Mouse (Mus musculus) granulocyte monocyte progenitor cell, adult 5-6 weeks (primary cell): ENCODE data around the gene Gm17535. TPM values are rescaled to one million over a fixed set of nuclear protein-coding genes. Genes with fewer than 3 reads are reported as not detected.
"Not testable (repeated sequence)": the region's sequence is repeated elsewhere in the genome, so short reads cannot be mapped to it uniquely, and the experiment has no call there.

Experiments used
- ATAC-seq: replicated peaks from 2 replicates; pipeline ENCODE4 v1.8.0; 2016; ENCODE audit warnings: mild to moderate bottlenecking, moderate TSS enrichment, inconsistent platforms; ENCODE audit not compliant: poor library complexity, severe bottlenecking
- total RNA-seq, 2 experiments: library from RNA; stranded (forward) in 1 of 2; stranded (reverse) in 1 of 2; fragments of 200-712, 200-1000 nt in 1 of 2; fragments of >200 nt in 1 of 2; fragmentation: Nextera tagmentation in 1 of 2; gene quantifications; 2 replicates each; pipeline ENCODE4 v1.2.3; 2014 to 2017

Gene Gm17535
- total RNA-seq (2014; fragmentation: Nextera tagmentation): not detected in 2 replicates
- not detected in 2 replicates for total RNA-seq (2017)

DNA sequence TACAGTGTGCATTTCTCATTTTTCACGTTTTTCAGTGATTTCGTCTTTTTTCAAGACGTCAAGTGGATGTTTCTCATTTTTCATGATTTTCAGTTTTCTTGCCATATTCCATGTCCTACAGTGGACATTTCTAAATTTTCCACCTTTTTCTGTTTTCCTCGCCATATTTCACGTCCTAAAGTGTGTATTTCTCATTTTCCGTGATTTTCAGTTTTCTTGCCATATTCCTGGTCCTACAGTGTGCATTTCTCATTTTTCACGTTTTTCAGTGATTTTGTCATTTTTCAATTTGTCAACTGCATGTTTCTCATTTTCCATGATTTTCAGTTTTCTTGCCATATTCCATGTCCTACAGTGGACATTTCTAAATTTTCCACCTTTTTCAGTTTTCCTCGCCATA, at the start of gene Gm17535:
Gene Gm17535, plus strand, starts transcription at position 301 of the 400 bp plus-strand sequence.
- ATAC-seq: not testable (repeated sequence)

DNA sequence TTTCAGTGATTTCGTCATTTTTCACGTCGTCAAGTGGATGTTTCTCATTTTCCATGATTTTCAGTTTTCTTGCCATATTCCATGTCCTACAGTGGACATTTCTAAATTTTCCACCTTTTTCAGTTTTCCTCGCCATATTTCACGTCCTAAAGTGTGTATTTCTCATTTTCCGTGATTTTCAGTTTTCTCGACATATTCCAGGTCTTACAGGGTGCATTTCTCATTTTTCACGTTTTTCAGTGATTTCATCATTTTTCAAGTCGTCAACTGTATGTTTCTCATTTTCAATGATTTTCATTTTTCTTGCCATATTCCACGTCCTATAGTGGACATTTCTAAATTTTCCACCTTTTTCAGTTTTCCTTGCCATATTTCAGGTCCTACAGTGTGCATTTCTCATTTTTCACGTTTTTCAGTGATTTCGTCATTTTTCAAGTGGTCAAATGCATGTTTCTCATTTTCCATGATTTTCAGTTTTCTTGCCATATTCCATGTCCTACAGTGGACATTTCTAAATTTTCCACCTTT, 33.9 kb upstream of the Gm17535 start, which contains the start of gene Gm10722:
Gene Gm10722, plus strand, starts transcription at position 478 of the 528 bp plus-strand sequence.
- ATAC-seq: not testable (repeated sequence)

DNA sequence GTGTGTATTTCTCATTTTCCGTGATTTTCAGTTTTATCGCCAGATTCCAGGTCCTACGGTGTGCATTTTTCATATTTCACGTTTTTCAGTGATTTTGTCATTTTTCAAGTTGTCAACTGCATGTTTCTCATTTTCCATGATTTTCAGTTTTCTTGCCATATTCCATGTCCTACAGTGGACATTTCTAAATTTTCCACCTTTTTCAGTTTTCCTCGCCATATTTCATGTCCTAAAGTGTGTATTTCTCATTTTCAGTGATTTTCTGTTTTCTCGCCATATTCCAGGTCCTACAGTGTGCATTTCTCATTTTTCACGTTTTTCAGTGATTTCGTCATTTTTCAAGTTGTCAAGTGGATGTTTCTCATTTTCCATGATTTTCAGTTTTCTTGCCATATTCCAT, 33.4 kb upstream of the Gm17535 start:
- not testable (repeated sequence) for ATAC-seq

DNA sequence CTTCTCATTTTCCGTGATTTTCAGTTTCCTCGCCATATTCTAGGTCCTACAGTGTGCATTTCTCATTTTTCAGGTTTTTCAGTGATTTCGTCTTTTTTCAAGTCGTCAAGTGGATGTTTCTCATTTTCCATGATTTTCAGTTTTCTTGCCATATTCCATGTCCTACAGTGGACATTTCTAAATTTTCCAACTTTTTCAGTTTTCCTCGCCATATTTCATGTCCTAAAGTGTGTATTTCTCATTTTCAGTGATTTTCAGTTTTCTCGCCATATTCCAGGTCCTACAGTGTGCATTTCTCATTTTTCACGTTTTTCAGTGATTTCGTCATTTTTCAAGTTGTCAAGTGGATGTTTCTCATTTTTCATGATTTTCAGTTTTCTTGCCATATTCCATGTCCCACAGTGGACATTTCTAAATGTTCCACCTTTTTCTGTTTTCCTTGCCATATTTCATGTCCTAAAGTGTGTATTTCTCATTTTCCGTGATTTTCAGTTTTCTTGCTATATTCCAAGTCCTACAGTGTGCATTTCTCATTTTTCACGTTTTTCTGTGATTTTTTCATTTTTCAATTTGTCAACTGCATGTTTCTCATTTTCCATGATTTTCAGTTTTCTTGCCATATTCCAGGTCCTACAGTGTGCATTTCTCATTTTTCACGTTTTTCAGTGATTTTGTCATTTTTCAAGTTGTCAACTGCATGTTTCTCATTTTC, 32.3 kb upstream of the Gm17535 start:
- ATAC-seq: peak; percentile 41; the same call in 1 of the 2 replicates

DNA sequence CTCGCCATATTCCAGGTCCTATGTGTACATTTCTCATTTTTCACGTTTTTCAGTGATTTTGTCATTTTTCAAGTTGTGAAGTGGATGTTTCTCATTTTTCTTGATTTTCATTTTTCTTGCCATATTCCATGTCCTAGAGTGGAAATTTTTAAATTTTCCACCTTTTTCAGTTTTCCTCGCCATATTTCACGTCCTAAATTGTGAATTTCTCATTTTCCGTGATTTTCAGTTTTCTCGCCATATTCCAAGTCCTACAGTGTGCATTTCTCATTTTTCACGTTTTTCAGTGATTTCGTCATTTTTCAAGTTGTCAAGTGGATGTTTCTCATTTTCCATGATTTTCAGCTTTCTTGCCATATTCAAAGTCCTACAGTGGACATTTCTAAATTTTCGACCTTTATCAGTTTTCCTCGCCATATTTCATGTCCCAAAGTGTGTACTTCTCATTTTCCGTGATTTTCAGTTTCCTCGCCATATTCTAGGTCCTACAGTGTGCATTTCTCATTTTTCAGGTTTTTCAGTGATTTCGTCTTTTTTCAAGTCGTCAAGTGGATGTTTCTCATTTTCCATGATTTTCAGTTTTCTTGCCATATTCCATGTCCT, 31.5 kb upstream of the Gm17535 start, which contains the start of gene Gm11168:
Gene Gm11168, plus strand, starts transcription at position 553 of the 603 bp plus-strand sequence.
- not testable (repeated sequence) for ATAC-seq

DNA sequence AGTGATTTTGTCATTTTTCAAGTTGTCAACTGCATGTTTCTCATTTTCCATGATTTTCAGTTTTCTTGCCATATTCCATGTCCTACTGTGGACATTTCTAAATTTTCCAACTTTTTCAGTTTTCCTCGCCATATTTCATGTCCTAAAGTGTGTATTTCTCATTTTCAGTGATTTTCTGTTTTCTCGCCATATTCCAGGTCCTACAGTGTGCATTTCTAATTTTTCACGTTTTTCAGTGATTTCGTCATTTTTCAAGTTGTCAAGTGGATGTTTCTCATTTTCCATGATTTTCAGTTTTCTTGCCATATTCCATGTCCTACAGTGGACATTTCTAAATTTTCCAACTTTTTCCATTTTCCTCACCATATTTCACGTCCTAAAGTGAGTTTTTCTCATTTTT, 28.2 kb upstream of the Gm17535 start:
- peak; percentile 41 for ATAC-seq

DNA sequence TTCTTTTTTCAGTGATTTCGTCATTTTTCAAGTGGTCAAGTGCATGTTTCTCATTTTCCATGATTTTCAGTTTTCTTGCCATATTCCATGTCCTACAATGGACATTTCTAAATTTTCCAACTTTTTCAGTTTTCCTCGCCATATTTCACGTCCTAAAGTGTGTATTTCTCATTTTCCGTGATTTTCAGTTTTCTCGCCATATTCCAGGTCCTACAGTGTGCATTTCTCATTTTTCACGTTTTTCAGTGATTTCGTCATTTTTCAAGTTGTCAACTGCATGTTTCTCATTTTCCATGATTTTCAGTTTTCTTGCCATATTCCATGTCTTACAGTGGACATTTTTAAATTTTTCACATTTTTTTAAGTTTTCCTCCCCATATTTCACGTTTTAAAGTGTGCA, 27.8 kb upstream of the Gm17535 start:
- not testable (repeated sequence) for ATAC-seq

DNA sequence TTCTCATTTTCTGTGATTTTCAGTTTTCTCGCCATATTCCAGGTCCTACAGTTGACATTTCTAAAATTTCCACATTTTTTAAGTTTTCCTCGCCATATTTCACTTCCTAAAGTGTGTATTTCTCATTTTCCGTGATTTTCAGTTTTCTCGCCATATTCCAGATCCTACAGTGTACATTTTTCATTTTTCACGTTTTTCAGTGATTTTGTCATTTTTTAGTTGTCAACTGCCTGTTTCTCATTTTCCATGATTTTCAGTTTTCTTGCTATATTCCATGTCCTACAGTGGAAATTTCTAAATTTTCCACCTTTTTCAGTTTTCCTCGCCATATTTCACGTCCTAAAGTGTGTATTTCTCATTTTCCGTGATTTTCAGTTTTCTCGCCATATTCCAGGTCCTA, 27.1 kb upstream of the Gm17535 start:
- ATAC-seq: 0 out of 2 replicates have a peak, but pooled peaks have one; percentile 16

DNA sequence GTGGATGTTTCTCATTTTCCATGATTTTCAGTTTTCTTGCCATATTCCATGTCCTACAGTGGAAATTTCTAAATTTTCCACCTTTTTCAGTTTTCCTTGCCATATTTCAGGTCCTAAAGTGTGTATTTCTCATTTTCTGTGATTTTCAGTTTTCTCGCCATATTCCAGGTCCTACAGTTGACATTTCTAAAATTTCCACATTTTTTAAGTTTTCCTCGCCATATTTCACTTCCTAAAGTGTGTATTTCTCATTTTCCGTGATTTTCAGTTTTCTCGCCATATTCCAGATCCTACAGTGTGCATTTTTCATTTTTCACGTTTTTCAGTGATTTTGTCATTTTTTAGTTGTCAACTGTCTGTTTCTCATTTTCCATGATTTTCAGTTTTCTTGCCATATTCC, 25.1 kb upstream of the Gm17535 start:
- peak; percentile 21 for ATAC-seq

DNA sequence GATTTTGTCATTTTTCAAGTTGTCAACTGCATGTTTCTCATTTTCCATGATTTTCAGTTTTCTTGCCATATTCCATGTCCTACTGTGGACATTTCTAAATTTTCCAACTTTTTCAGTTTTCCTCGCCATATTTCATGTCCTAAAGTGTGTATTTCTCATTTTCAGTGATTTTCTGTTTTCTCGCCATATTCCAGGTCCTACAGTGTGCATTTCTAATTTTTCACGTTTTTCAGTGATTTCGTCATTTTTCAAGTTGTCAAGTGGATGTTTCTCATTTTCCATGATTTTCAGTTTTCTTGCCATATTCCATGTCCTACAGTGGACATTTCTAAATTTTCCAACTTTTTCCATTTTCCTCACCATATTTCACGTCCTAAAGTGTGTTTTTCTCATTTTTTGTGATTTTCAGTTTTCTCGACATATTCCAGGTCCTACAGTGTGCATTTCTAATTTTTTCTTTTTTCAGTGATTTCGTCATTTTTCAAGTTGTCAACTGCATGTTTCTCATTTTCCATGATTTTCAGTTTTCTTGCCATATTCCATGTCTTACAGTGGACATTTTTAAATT, 22.3 kb upstream of the Gm17535 start:
- ATAC-seq: peak; percentile 43

DNA sequence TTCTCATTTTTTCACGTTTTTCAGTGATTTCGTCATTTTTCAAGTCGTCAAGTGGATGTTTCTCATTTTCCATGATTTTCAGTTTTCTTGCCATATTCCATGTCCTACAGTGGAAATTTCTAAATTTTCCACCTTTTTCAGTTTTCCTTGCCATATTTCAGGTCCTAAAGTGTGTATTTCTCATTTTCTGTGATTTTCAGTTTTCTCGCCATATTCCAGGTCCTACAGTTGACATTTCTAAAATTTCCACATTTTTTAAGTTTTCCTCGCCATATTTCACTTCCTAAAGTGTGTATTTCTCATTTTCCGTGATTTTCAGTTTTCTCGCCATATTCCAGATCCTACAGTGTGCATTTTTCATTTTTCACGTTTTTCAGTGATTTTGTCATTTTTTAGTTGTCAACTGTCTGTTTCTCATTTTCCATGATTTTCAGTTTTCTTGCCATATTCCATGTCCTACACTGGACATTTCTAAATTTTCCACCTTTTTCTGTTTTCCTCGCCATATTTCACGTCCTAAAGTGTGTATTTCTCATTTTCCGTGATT, 21.6 kb upstream of the Gm17535 start, which contains the start of gene Gm10721:
Gene Gm10721, plus strand, starts transcription at position 408 of the 547 bp plus-strand sequence.
- peak; percentile 34 for ATAC-seq

DNA sequence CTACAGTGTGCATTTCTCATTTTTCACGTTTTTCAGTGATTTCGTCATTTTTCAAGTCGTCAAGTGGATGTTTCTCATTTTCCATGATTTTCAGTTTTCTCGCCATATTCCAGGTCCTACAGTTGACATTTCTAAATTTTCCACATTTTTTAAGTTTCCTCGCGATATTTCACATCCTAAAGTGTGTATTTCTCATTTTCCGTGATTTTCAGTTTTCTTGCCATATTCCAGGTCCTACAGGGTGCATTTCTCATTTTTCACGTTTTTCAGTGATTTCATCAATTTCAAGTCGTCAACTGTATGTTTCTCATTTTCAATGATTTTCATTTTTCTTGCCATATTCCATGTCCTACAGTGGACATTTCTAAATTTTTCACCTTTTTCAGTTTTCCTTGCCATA, 19.0 kb upstream of the Gm17535 start, which contains the start of gene Gm10720:
Gene Gm10720, plus strand, starts transcription at position 301 of the 400 bp plus-strand sequence.
- ATAC-seq: not testable (repeated sequence)

DNA sequence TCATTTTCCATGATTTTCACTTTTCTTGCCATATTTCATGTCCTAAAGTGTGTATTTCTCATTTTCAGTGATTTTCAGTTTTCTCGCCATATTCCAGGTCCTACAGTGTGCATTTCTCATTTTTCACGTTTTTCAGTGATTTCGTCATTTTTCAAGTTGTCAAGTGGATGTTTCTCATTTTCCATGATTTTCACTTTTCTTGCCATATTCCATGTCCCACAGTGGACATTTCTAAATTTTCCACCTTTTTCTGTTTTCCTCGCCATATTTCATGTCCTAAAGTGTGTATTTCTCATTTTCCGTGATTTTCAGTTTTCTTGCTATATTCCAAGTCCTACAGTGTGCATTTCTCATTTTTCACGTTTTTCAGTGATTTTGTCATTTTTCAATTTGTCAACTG, 18.5 kb upstream of the Gm17535 start:
- ATAC-seq: not testable (repeated sequence)

DNA sequence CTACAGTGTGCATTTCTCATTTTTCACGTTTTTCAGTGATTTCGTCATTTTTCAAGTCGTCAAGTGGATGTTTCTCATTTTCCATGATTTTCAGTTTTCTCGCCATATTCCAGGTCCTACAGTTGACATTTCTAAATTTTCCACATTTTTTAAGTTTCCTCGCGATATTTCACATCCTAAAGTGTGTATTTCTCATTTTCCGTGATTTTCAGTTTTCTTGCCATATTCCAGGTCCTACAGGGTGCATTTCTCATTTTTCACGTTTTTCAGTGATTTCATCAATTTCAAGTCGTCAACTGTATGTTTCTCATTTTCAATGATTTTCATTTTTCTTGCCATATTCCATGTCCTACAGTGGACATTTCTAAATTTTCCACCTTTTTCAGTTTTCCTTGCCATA, 17.3 kb upstream of the Gm17535 start, which contains the start of gene Gm10719:
Gene Gm10719, plus strand, starts transcription at position 301 of the 400 bp plus-strand sequence.
- ATAC-seq: not testable (repeated sequence)

DNA sequence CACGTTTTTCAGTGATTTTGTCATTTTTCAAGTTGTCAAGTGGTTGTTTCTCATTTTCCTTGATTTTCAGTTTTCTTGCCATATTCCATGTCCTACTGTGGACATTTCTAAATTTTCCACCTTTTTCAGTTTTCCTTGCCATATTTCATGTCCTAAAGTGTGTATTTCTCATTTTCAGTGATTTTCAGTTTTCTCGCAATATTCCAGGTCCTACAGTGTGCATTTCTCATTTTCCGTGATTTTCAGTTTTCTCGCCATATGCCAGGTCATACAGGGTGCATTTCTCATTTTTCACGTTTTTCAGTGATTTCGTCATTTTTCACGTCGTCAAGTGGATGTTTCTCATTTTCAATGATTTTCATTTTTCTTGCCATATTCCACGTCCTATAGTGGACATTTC, 15.5 kb upstream of the Gm17535 start:
- ATAC-seq: not testable (repeated sequence)

DNA sequence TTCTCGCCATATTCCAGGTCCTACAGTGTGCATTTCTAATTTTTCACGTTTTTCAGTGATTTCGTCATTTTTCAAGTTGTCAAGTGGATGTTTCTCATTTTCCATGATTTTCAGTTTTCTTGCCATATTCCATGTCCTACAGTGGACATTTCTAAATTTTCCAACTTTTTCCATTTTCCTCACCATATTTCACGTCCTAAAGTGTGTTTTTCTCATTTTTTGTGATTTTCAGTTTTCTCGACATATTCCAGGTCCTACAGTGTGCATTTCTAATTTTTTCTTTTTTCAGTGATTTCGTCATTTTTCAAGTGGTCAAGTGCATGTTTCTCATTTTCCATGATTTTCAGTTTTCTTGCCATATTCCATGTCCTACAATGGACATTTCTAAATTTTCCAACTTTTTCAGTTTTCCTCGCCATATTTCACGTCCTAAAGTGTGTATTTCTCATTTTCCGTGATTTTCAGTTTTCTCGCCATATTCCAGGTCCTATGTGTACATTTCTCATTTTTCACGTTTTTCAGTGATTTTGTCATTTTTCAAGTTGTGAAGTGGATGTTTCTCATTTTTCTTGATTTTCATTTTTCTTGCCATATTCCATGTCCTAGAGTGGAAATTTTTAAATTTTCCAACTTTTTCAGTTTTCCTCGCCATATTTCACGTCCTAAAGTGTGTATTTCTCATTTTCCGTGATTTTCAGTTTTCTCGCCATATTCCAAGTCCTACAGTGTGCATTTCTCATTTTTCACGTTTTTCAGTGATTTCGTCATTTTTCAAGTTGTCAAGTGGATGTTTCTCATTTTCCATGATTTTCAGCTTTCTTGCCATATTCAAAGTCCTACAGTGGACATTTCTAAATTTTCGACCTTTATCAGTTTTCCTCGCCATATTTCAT, 14.3 kb upstream of the Gm17535 start:
- peak; percentile 47 for ATAC-seq

DNA sequence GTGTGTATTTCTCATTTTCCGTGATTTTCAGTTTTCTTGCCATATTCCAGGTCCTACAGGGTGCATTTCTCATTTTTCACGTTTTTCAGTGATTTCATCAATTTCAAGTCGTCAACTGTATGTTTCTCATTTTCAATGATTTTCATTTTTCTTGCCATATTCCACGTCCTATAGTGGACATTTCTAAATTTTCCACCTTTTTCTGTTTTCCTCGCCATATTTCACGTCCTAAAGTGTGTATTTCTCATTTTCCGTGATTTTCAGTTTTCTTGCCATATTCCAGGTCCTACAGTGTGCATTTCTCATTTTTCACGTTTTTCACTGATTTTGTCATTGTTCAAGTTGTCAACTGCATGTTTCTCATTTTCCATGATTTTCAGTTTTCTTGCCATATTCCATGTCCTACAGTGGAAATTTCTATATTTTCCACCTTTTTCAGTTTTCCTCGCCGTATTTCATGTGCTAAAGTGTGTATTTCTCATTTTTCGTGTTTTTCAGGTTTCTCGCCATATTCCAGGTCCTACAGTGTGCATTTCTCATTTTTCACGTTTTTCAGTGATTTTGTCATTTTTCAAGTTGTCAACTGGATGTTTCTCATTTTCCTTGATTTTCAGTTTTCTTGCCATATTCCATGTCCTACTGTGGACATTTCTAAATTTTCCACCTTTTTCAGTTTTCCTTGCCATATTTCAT, 11.9 kb upstream of the Gm17535 start:
- not testable (repeated sequence) for ATAC-seq

DNA sequence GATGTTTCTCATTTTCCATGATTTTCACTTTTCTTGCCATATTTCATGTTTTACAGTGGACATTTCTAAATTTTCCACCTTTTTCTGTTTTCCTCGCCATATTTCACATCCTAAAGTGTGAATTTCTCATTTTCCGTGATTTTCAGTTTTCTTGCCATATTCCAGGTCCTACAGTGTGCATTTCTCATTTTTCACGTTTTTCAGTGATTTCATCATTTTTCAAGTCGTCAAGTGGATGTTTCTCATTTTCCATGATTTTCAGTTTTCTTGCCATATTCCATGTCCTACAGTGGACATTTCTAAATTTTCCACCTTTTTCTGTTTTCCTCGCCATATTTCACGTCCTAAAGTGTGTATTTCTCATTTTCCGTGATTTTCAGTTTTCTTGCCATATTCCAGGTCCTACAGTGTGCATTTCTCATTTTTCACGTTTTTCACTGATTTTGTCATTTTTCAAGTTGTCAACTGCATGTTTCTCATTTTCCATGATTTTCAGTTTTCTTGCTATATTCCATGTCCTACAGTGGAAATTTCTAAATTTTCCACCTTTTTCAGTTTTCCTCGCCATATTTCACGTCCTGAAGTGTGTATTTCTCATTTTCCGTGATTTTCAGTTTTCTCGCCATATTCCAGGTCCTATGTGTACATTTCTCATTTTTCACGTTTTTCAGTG, 11.0 kb upstream of the Gm17535 start, which contains the start of gene Gm10718:
Gene Gm10718, plus strand, starts transcription at position 236 of the 673 bp plus-strand sequence.
- ATAC-seq: not testable (repeated sequence)
